Mouse (Mus musculus): Measurements from ENCODE around the gene Adcy6. TPM values are rescaled to one million over a fixed set of nuclear protein-coding genes. Genes with fewer than 3 reads are reported as not detected.

The Adcy6 gene
- total and polyA plus RNA-seq, 3 experiments: 76.0 to 77.3 TPM; not detected in 1

GRCm38 (mm10) chr15:98602921-98603458 is 6.9 kb downstream of the Adcy6 start (continued):
- TF ChIP-seq RAD21 (IDR thresholded peaks at IDR 0.05; ENCODE audit: low read depth, low read length) (no peak), MAFK (IDR thresholded peaks at IDR 0.05; ENCODE audit: borderline replicate concordance, low read depth, low read length) (no peak), MEF2A (IDR thresholded peaks at IDR 0.05; ENCODE audit: extremely low read depth, insufficient replicate concordance, low read depth, low read length, poor library complexity, severe bottlenecking) (no peak), MXI1 (IDR thresholded peaks at IDR 0.05; ENCODE audit: low read depth, low read length) (peak; percentile 70), ELF1 (IDR thresholded peaks at IDR 0.05; ENCODE audit: low read depth, low read length) (peak; percentile 55), CTCF (IDR thresholded peaks at IDR 0.05 in 2 of 3, conservative IDR thresholded peaks at IDR 0.05 in 1 of 3; ENCODE audit: control insufficient read depth in 1 of 3, insufficient read depth in 1 of 3, low read depth in 2 of 3, low read length in 3 of 3, poor library complexity in 1 of 3, severe bottlenecking in 1 of 3) (no peak), TBP (IDR thresholded peaks at IDR 0.05; ENCODE audit: low read depth, low read length) (peak; percentile 50; the same call in 1 of the 2 replicates), MYB (IDR thresholded peaks at IDR 0.05; ENCODE audit: low read depth, low read length) (0 out of 2 replicates have a peak, but pooled peaks have one; percentile 29), KAT2A (conservative IDR thresholded peaks at IDR 0.05; ENCODE audit: low read depth, low read length) (no peak; the same call in 1 of the 2 replicates), E2F4 (IDR thresholded peaks at IDR 0.05; ENCODE audit: borderline replicate concordance, low read depth, low read length) (no peak), HCFC1 (IDR thresholded peaks at IDR 0.05; ENCODE audit: low read depth, low read length) (peak; percentile 54; the same call in 1 of the 2 replicates), TCF12 (IDR thresholded peaks at IDR 0.05; ENCODE audit: low read depth, low read length) (peak; percentile 84), RCOR1 (IDR thresholded peaks at IDR 0.05; ENCODE audit: low read depth, low read length) (peak; percentile 67; the same call in 1 of the 2 replicates), MAZ (IDR thresholded peaks at IDR 0.05; ENCODE audit: low read depth, low read length) (peak; percentile 97)

DNA sequence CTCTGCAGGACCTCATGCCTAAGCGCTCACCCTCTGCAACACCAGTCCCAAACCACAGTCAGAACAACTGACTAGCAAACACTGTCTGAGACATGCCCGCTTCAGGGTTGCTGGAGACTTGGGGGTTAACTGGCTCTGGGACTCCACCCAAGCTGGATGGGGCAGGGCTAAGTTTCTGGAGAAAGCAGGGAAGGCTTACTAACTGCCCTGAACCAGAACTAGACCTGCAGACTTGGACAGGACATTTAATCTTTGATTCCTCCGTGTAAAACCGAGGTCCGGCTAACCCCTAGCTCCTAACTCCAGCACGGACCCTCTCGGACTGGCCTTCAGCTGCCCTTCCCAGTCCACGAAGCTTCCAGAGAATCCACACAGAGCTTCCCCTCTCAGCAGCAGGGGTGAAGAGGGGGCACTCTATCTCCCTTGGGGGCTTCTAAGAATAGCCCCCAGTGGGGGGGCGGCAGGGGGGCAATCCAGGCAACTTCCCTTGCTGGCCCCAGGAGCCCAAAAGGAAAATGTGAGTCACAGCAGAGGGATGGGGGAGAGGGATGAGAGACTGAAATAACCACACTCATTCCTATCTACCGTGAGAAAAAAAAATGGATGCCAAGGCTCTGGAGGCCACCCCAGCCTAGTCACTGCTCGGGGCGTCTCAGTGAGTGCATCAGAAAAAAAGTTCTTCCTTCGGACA is 7.5 kb downstream of the Adcy6 start:
- H3K79me2 ChIP-seq (ENCODE audit: control insufficient read depth, insufficient read depth, low read length, poor library complexity): peaks cover 56% of the 10 kb centered on the region
- H3K36me3 ChIP-seq (ENCODE audit: control insufficient read depth in 1 of 2, insufficient read depth in 2 of 2, low read length in 2 of 2): peaks cover 17 to 49% of the 10 kb centered on the region in 2 experiments
- DNase-seq (ENCODE audit: low read depth, low spot score): peak; percentile 87
- peak overlapping the region; percentile 92 for H3K27ac ChIP-seq (ENCODE audit: control insufficient read depth, low read depth, low read length)
- no peaks in the 10 kb centered on the region for H3K9me3 ChIP-seq (replicated peaks; ENCODE audit: insufficient read depth, low read length)
- H3K9ac ChIP-seq (ENCODE audit: control insufficient read depth, low read depth, low read length, poor library complexity, severe bottlenecking): peak overlapping the region; percentile 72
- H3K27me3 ChIP-seq (ENCODE audit: control insufficient read depth in 1 of 2, insufficient read depth in 2 of 2, low read length in 2 of 2): no peaks in the 10 kb centered on the region
- peak overlapping the region; percentile 40 for H3K4me3 ChIP-seq (ENCODE audit: control insufficient read depth in 1 of 2, insufficient read depth in 1 of 2, low read depth in 2 of 2, low read length in 2 of 2)
- peaks cover 30 to 58% of the 10 kb centered on the region in 2 experiments for H3K4me1 ChIP-seq (ENCODE audit: control insufficient read depth in 1 of 2, insufficient read depth in 2 of 2, low read length in 2 of 2)
- TF ChIP-seq MAX (IDR thresholded peaks at IDR 0.05; ENCODE audit: low read length): 0 out of 2 replicates have a peak, but pooled peaks have one; percentile 29
- peak; percentile 24; the same call in 1 of the 2 replicates for TF ChIP-seq MXI1 (IDR thresholded peaks at IDR 0.05; ENCODE audit: low read depth, low read length)
- no peak for TF ChIP-seq E2F4 (IDR thresholded peaks at IDR 0.05; ENCODE audit: borderline replicate concordance, low read depth, low read length)
- no peak for TF ChIP-seq RCOR1 (IDR thresholded peaks at IDR 0.05; ENCODE audit: low read depth, low read length)
- no peak for TF ChIP-seq TAL1 (IDR thresholded peaks at IDR 0.05; ENCODE audit: low read length)
- no peak for TF ChIP-seq POLR2AphosphoS2 (IDR thresholded peaks at IDR 0.05; ENCODE audit: low read length)
- 0 out of 2 replicates have a peak, but pooled peaks have one; percentile 43 for TF ChIP-seq UBTF (IDR thresholded peaks at IDR 0.05; ENCODE audit: borderline replicate concordance, insufficient read depth, low read depth, low read length)
- no peak; the same call in 1 of the 2 replicates for TF ChIP-seq ETS1 (IDR thresholded peaks at IDR 0.05; ENCODE audit: low read depth, low read length)
- peak; percentile 91 for TF ChIP-seq MAZ (IDR thresholded peaks at IDR 0.05; ENCODE audit: low read depth, low read length)
- TF ChIP-seq POLR2AphosphoS5 (IDR thresholded peaks at IDR 0.05; ENCODE audit: borderline replicate concordance, low read depth, low read length): no peak
- TF ChIP-seq GABPA (IDR thresholded peaks at IDR 0.05; ENCODE audit: low read depth, low read length): no peak
- peak; percentile 76 for TF ChIP-seq SIN3A (IDR thresholded peaks at IDR 0.05; ENCODE audit: low read length)
- TF ChIP-seq MYC (IDR thresholded peaks at IDR 0.05; ENCODE audit: low read depth, low read length): 0 out of 2 replicates have a peak, but pooled peaks have one; percentile 26
- no peak for TF ChIP-seq KAT2A (conservative IDR thresholded peaks at IDR 0.05; ENCODE audit: low read depth, low read length)
- 0 out of 2 replicates have a peak, but pooled peaks have one; percentile 63 for TF ChIP-seq ZMIZ1 (IDR thresholded peaks at IDR 0.05; ENCODE audit: low read depth, low read length)
- no peak; a peak in 1 of 4 replicates for TF ChIP-seq POLR2A (IDR thresholded peaks at IDR 0.05; ENCODE audit: control insufficient read depth in 1 of 2, insufficient read depth in 1 of 2, low read depth in 1 of 2, low read length in 2 of 2, poor library complexity in 1 of 2)
- peak; percentile 54 for TF ChIP-seq HCFC1 (IDR thresholded peaks at IDR 0.05; ENCODE audit: low read depth, low read length)
- TF ChIP-seq GATA1 (IDR thresholded peaks at IDR 0.05; ENCODE audit: low read depth, low read length): peak; percentile 22; the same call in 1 of the 2 replicates
- TF ChIP-seq USF2 (IDR thresholded peaks at IDR 0.05; ENCODE audit: borderline replicate concordance in 1 of 2, insufficient read depth in 1 of 2, low read depth in 1 of 2, low read length in 2 of 2): no peak
- no peak; a peak in 1 of 4 replicates for TF ChIP-seq EP300 (IDR thresholded peaks at IDR 0.05; ENCODE audit: low read depth in 1 of 2, low read length in 2 of 2)
- TF ChIP-seq CTCF (IDR thresholded peaks at IDR 0.05 in 2 of 3, conservative IDR thresholded peaks at IDR 0.05 in 1 of 3; ENCODE audit: control insufficient read depth in 1 of 3, insufficient read depth in 1 of 3, low read depth in 2 of 3, low read length in 3 of 3, poor library complexity in 1 of 3, severe bottlenecking in 1 of 3): no peak
- no peak for TF ChIP-seq ZKSCAN1 (IDR thresholded peaks at IDR 0.05; ENCODE audit: low read depth, low read length)
- TF ChIP-seq SMC3 (IDR thresholded peaks at IDR 0.05; ENCODE audit: low read depth, low read length): no peak
- TF ChIP-seq MEF2A (IDR thresholded peaks at IDR 0.05; ENCODE audit: extremely low read depth, insufficient replicate concordance, low read depth, low read length, poor library complexity, severe bottlenecking): no peak
